Mouse (Mus musculus): ENCODE measurements around the gene Vps37b. TPM values are rescaled to one million over a fixed set of nuclear protein-coding genes. Genes with fewer than 3 reads are reported as not detected.

The Vps37b gene
- polyA plus RNA-seq, 1 experiment: 41.7 TPM

DNA sequence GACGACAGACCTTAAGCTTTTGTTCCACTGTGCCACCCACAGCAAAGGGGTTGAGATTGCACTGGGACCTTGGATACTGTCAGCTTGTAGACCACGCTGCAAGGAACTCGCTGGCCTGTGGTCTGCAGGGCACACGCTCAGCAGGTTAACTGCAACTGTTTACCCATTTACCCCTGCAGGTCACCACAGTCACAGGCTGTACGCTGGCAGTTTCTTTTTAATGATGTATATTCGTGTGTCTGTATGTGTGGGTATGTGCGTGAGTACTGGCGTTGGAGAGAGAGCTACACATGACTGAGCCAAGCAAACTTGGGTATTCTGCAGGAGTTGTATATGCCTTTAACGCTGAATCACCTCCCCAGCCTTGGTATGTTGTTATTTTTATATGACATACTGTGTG, 13.4 kb downstream of the Vps37b start:
- Histone ChIP-seq H3K4me3 (replicated peaks; ENCODE audit: insufficient read depth, low read depth, low read length) (no peak overlapping the region), H3K27me3 (ENCODE audit: control insufficient read depth, insufficient read depth, low read length) (no peaks in the 10 kb centered on the region), H3K27ac (ENCODE audit: insufficient read depth, low read length) (no peak overlapping the region; the same call in 1 of the 2 replicates), H3K4me1 (ENCODE audit: control insufficient read depth, insufficient read depth, low read length) (peaks cover 59% of the 10 kb centered on the region)
- WGBS: 71% methylated on average over 9 of the region's 9 CpGs
- no peak for DNase-seq
- no peak for TF ChIP-seq CTCF (IDR thresholded peaks at IDR 0.05; ENCODE audit: borderline replicate concordance, insufficient read depth, low read depth, low read length)
- no peak for TF ChIP-seq POLR2A (IDR thresholded peaks at IDR 0.05; ENCODE audit: borderline replicate concordance, insufficient read depth, low read length)

DNA sequence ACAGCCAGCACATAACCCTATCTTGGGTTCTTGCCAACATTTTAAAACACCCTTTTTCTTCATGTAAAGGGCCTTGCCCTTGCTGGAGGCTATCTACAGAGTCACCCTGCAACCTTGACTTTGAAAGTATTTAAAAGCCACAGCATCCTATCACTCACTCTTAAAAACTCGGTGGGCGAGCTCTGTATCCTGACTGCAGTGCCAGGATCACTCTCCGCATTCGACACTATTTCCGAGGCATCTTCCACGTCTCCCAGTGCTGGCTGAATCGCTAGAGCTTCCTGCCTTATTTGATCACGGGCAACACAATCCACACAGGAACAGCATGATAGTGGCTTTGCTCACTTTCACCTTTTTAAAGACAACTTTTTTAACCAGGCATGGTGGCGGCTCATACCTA, 14.1 kb downstream of the Vps37b start:
- 28% methylated on average over 9 of the region's 9 CpGs for WGBS
- Histone ChIP-seq H3K27me3 (ENCODE audit: control insufficient read depth, insufficient read depth, low read length) (no peaks in the 10 kb centered on the region), H3K27ac (ENCODE audit: insufficient read depth, low read length) (no peak overlapping the region), H3K4me1 (ENCODE audit: control insufficient read depth, insufficient read depth, low read length) (peaks cover 64% of the 10 kb centered on the region), H3K4me3 (replicated peaks; ENCODE audit: insufficient read depth, low read depth, low read length) (no peak overlapping the region)
- TF ChIP-seq CTCF (IDR thresholded peaks at IDR 0.05; ENCODE audit: borderline replicate concordance, insufficient read depth, low read depth, low read length) (no peak), POLR2A (IDR thresholded peaks at IDR 0.05; ENCODE audit: borderline replicate concordance, insufficient read depth, low read length) (no peak)
- no peak for DNase-seq

DNA sequence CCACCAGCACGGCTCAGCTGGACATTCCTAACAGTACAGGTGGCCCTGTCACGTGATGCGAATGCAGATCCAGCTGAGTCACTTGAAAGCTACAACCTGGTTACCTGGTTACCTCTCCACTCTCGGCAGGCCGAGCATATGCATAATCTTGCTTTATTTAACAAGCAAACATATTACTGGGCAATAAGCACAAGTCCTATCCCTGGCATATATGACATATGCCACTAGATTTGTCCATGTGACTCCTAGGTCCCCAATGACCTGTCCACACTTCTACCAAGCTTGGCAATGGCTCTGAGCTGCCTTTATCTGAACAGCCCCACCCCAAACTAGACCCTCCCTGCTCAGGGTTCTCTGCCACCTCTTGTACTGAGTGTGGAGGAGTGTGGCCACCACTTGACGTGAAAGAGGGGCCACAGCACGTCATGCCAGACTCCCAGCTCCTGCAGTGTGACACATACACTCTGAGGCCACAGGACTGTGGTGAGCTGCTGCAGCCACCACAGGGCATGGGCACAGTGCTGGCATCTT, 15.7 kb downstream of the Vps37b start:
- no peaks in the 10 kb centered on the region for H3K27me3 ChIP-seq (ENCODE audit: control insufficient read depth, insufficient read depth, low read length)
- WGBS: 34% methylated on average over 7 of the region's 7 CpGs
- no peak overlapping the region for H3K4me3 ChIP-seq (replicated peaks; ENCODE audit: insufficient read depth, low read depth, low read length)
- peaks cover 70% of the 10 kb centered on the region for H3K4me1 ChIP-seq (ENCODE audit: control insufficient read depth, insufficient read depth, low read length)
- peak in 1 of 2 experiments; percentile 40 for DNase-seq
- TF ChIP-seq CTCF (IDR thresholded peaks at IDR 0.05; ENCODE audit: borderline replicate concordance, insufficient read depth, low read depth, low read length) (no peak), POLR2A (IDR thresholded peaks at IDR 0.05; ENCODE audit: borderline replicate concordance, insufficient read depth, low read length) (no peak)
- no peak overlapping the region for H3K27ac ChIP-seq (ENCODE audit: insufficient read depth, low read length)

DNA sequence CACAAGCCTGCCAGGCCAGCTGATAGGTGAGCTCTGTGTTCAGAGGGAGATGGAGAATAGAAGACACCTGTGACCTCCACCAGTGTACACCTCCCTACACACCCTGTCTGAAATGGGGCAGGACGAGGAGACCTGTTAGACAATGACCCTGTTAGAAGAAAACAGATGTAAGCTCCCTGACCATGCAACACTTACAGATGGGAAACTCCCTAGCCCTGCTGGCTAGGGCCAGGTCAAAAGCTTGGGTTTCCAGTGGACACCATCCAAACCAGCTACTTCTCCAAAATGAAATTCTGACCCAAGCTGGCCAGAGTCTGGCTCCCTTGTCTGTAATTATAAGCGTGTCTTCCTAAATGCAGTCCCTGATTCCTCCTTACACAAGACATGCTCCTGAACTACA, 16.3 kb downstream of the Vps37b start:
- H3K27me3 ChIP-seq (ENCODE audit: control insufficient read depth, insufficient read depth, low read length): no peaks in the 10 kb centered on the region
- TF ChIP-seq POLR2A (IDR thresholded peaks at IDR 0.05; ENCODE audit: borderline replicate concordance, insufficient read depth, low read length): no peak
- TF ChIP-seq CTCF (IDR thresholded peaks at IDR 0.05; ENCODE audit: borderline replicate concordance, insufficient read depth, low read depth, low read length): no peak
- WGBS: 36% methylated on average over 2 of the region's 2 CpGs
- DNase-seq: peak in 1 of 2 experiments; percentile 23
- H3K4me3 ChIP-seq (replicated peaks; ENCODE audit: insufficient read depth, low read depth, low read length): no peak overlapping the region
- H3K27ac ChIP-seq (ENCODE audit: insufficient read depth, low read length): no peak overlapping the region
- H3K4me1 ChIP-seq (ENCODE audit: control insufficient read depth, insufficient read depth, low read length): peaks cover 72% of the 10 kb centered on the region

DNA sequence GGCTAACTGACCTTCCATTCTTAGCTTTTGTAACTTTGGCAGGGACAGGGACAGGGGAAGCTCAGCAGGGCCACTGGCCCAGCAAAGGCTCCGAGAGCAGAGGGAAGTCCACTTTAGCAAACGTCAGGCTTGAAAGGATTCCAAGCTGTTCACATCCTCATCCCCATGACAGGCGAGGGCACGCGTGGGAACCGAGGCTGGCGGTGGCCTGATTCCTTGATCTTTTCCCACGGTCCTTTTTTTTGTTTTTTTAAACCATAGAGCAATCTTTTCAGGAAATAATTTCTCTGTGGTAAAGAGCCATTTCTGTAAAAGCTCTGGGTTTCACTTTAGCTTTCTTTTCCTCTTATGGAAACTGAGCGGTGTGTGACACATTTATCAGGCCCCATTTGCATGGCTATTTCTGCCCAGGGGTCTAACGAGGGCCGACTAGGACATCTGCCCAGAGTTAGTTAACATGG, 17.2 kb downstream of the Vps37b start:
- 12% methylated on average over 11 of the region's 11 CpGs for WGBS
- DNase-seq: peak in 1 of 2 experiments; percentile 63
- Histone ChIP-seq H3K27ac (ENCODE audit: insufficient read depth, low read length) (no peak overlapping the region), H3K4me1 (ENCODE audit: control insufficient read depth, insufficient read depth, low read length) (peaks cover 65% of the 10 kb centered on the region), H3K27me3 (ENCODE audit: control insufficient read depth, insufficient read depth, low read length) (no peaks in the 10 kb centered on the region), H3K4me3 (replicated peaks; ENCODE audit: insufficient read depth, low read depth, low read length) (no peak overlapping the region)
- TF ChIP-seq POLR2A (IDR thresholded peaks at IDR 0.05; ENCODE audit: borderline replicate concordance, insufficient read depth, low read length): no peak
- TF ChIP-seq CTCF (IDR thresholded peaks at IDR 0.05; ENCODE audit: borderline replicate concordance, insufficient read depth, low read depth, low read length): no peak

DNA sequence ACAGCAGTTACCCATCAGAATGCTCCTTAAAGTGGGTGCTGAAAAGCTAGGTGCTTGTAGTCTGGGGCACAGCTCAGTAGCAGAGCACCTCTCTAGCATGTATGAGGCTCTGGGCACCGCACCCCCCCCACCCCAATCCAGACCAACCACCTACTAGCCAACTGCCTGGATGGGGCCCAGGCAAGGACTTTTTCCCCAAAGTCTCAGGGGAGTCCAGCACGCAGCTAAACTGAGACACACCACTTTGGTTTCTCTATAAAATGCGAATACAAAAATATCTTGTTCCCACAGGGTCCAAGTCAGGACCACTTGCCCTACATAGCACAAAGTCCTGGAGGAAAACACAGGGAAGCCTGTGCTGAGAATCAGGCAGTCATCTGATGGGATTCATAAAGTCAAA, 17.9 kb downstream of the Vps37b start:
- 32% methylated on average over 3 of the region's 3 CpGs for WGBS
- H3K27me3 ChIP-seq (ENCODE audit: control insufficient read depth, insufficient read depth, low read length): no peaks in the 10 kb centered on the region
- TF ChIP-seq POLR2A (IDR thresholded peaks at IDR 0.05; ENCODE audit: borderline replicate concordance, insufficient read depth, low read length): no peak
- no peak for TF ChIP-seq CTCF (IDR thresholded peaks at IDR 0.05; ENCODE audit: borderline replicate concordance, insufficient read depth, low read depth, low read length)
- no peak overlapping the region for H3K4me3 ChIP-seq (replicated peaks; ENCODE audit: insufficient read depth, low read depth, low read length)
- H3K27ac ChIP-seq (ENCODE audit: insufficient read depth, low read length): no peak overlapping the region
- H3K4me1 ChIP-seq (ENCODE audit: control insufficient read depth, insufficient read depth, low read length): peaks cover 60% of the 10 kb centered on the region
- no peak for DNase-seq

DNA sequence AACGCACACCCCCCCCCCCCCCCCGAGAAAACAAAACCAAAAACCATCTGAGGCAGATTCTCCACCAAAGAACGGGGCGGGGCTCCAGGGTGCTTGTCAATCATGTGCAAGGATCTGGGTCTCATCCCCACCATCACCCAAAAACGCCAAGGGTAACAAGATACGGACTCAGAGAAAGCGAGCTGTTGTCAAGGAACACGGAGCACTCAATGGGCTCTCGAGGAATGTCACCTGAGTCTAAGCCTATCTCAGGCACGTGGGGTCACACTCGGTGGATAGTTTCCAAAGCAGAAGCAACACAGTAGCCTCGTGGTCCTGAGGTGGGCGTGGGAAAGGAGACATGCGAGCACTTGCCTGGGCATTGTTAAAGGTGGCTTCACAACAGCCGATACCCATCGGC, 18.3 kb downstream of the Vps37b start:
- 36% methylated on average over 16 of the region's 16 CpGs for WGBS
- no peak overlapping the region for H3K4me3 ChIP-seq (replicated peaks; ENCODE audit: insufficient read depth, low read depth, low read length)
- TF ChIP-seq POLR2A (IDR thresholded peaks at IDR 0.05; ENCODE audit: borderline replicate concordance, insufficient read depth, low read length) (no peak), CTCF (IDR thresholded peaks at IDR 0.05; ENCODE audit: borderline replicate concordance, insufficient read depth, low read depth, low read length) (no peak)
- no peaks in the 10 kb centered on the region for H3K27me3 ChIP-seq (ENCODE audit: control insufficient read depth, insufficient read depth, low read length)
- peaks cover 58% of the 10 kb centered on the region for H3K4me1 ChIP-seq (ENCODE audit: control insufficient read depth, insufficient read depth, low read length)
- no peak overlapping the region for H3K27ac ChIP-seq (ENCODE audit: insufficient read depth, low read length)
- DNase-seq: no peak

DNA sequence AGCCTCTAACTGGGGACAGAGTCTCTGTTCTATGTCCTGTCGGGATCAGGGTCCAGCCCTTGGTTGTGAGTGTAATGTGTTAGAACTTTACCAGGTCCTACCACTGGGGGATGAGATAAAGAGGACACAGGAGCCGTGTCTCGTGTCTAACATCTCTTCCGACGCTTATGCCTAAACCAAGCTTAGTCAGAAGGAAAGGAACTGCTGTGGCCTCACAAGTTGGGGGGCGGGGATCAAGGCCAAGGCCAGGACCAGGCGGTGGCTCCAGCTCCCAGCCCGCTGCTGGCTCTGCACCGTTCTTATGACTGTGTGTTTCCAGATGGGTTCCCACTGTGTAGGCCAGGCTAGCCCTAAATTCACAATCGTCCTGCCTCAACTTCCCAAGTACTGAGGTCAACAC, 19.2 kb downstream of the Vps37b start:
- no peak for DNase-seq
- 38% methylated on average over 10 of the region's 10 CpGs for WGBS
- H3K4me3 ChIP-seq (replicated peaks; ENCODE audit: insufficient read depth, low read depth, low read length): no peak overlapping the region
- H3K27me3 ChIP-seq (ENCODE audit: control insufficient read depth, insufficient read depth, low read length): no peaks in the 10 kb centered on the region
- H3K27ac ChIP-seq (ENCODE audit: insufficient read depth, low read length): 0 out of 2 replicates have a peak overlapping the region, but pooled peaks have one; percentile 13
- H3K4me1 ChIP-seq (ENCODE audit: control insufficient read depth, insufficient read depth, low read length): peaks cover 56% of the 10 kb centered on the region
- TF ChIP-seq POLR2A (IDR thresholded peaks at IDR 0.05; ENCODE audit: borderline replicate concordance, insufficient read depth, low read length) (no peak), CTCF (IDR thresholded peaks at IDR 0.05; ENCODE audit: borderline replicate concordance, insufficient read depth, low read depth, low read length) (no peak)
